Mouse (Mus musculus): ENCODE data around the gene Dtx3l.

DNA sequence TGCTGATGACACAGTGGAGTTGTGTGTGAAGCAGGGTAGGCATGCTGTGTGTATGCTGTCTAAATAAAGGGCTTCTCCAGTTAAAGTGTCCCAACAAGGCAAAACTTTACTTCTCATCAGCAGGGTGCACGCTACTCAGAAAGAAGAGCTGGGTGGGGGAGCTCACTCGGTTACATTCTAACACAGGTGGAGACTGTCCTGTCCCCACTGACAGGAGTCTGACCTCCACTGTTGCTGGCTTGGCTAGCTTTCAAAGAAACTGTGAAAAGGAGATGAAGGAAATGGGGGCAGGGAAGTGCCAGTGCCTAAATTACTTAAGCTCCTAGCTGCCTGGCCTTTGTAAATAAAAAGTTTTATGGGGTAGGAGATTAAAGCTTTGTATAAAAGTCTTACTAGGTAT is 29.2 kb upstream of the Dtx3l start:
- TF ChIP-seq CTCF (IDR thresholded peaks at IDR 0.05; ENCODE audit: borderline replicate concordance, control insufficient read depth, extremely low read depth, insufficient read depth, low read length, poor library complexity) (no peak), POLR2A (IDR thresholded peaks at IDR 0.05; ENCODE audit: control insufficient read depth, extremely low read depth, insufficient read depth, low read length, poor library complexity) (no peak)
